Mouse (Mus musculus): ENCODE measurements around the gene Gch1.

DNA sequence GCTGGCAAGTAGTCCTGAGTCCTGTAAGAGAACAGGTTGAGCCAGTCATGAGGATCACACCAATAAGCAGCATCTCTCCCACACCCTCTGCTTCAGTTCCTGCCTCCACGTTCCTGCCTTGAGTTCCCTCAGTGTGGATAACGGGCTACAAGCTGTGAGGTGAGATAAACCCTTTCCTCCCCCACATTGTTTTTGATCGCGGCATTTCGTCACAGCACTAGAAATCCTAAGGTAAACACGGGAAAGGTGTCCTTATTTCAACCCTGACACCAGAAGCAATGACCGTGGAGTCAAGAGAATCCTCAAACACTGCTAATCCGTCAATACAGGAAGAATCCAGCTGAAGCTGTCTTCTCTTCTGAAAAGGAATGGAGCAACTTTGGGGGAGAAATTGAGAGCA is 7.5 kb upstream of the Gch1 start:
- no peak for TF ChIP-seq CTCF (IDR thresholded peaks at IDR 0.05; ENCODE audit: borderline replicate concordance, extremely low read depth, insufficient read depth, insufficient read length)
- TF ChIP-seq POLR2A (IDR thresholded peaks at IDR 0.05; ENCODE audit: borderline replicate concordance, extremely low read depth, insufficient read depth, insufficient read length, poor library complexity, severe bottlenecking), result no peak
